Mouse (Mus musculus): ENCODE results near the gene Ctdsp1. TPM values are rescaled to one million over a fixed set of nuclear protein-coding genes. Genes with fewer than 3 reads are reported as not detected.

Gene Ctdsp1
- total RNA-seq, 2 experiments from 2014 or later, result 88.2 to 88.5 TPM

- no peak for DNase-seq
- intact Hi-C loops (cut with DNase I; ENCODE audit: low total_unique reads), result no loop called here
These were observed 17.9 kb upstream of the Ctdsp1 start for GRCm38 (mm10) chr1:74373372-74373771.

DNA sequence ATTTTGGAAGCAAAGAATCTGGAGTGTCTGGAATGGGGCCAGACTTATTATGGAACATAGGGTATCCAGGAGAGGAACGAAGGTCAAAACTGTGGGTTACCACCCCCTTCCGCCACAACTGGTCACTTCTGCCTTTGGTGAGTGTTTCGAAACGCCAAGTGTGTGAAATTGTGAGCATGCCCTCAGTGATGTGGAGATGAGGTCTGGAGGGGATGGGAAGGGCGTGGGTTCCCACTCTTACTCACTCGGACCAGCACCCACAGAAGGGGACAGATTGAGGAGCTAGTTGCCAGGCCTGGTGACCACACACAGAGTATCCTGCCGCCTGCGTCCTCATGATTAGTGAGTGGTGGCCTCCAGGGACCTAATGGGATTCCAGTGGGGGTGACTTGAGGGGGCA lies 16.3 kb upstream of the Ctdsp1 start, which contains the start of gene Slc11a1:
TSS of gene Slc11a1 (plus strand) at position 216 of the 400 bp plus-strand sequence.
- intact Hi-C loops (cut with DNase I; ENCODE audit: low total_unique reads), result no loop called here
- DNase-seq, result no peak

GRCm38 (mm10) chr1:74375561-74375960 lies 15.7 kb upstream of the Ctdsp1 start:
- DNase-seq, result no peak
- intact Hi-C loops (cut with DNase I; ENCODE audit: low total_unique reads), result no loop called here

DNA sequence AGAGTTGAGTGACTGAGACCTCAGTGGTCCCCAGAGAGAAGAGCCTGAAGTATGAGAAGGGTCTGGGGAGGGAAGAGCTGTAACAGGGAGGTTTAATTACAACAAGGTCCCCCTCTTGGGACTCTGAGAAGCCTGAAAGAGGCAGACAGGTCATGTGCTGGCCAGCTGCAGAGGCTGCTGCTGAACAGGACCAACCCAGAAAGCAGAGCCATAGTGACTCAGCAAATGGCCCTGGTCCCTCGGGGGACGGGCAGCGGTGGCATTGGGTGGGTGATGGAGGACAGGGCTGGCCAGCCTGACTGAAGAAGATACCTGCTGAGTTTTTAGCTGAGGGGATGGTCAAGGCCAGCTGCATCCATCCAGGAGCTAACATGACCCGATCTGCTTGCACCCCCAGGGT lies 14.9 kb upstream of the Ctdsp1 start:
- intact Hi-C loops (cut with DNase I; ENCODE audit: low total_unique reads), result no loop called here
- DNase-seq, result peak; percentile 63

DNA sequence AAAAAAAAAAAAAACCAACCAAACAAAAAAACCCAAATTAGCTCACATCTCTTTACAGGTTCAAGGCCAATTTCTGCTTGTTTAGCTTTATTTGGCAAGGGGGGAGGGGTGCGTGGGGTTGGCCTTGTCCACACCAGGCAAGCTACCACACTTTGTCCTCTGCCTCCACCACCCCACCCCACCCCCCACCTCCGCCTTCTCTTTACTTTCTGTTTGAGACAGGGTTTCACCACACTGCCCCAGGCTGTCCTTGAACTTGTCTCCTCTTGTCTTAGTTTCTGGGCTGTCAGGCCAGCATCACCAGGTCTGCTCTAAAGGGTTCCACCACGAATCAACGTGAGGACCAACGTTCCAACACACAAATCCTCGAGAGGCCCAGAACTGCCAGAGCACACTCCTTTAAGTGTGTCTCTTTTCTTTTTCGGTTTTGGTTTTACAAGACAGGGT lies 12.2 kb upstream of the Ctdsp1 start:
- intact Hi-C loops (cut with DNase I; ENCODE audit: low total_unique reads), result no loop called here
- no peak for DNase-seq

- intact Hi-C loops (cut with DNase I; ENCODE audit: low total_unique reads), result no loop called here
- DNase-seq, result no peak
These were observed 10.8 kb upstream of the Ctdsp1 start for GRCm38 (mm10) chr1:74380484-74380883.

DNA sequence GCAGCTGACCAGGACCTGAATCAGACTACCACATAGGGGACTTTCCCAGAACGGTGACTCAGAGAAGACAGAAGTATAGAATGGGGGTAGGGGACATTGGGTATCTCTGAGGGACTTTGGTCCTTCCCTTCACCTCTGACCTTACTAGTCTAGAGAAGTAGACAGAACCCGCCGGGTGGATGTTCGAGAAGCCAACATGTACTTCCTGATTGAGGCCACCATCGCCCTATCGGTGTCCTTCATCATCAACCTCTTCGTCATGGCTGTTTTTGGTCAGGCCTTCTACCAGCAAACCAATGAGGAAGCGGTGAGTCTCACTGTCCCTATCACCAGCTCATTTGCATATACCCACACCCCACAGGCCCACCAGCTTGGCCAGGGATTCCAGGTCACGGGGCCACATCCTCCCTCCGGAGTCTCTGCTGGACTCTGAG lies 9.7 kb upstream of the Ctdsp1 start:
- intact Hi-C loops (cut with DNase I; ENCODE audit: low total_unique reads), result no loop called here
- DNase-seq, result no peak

DNA sequence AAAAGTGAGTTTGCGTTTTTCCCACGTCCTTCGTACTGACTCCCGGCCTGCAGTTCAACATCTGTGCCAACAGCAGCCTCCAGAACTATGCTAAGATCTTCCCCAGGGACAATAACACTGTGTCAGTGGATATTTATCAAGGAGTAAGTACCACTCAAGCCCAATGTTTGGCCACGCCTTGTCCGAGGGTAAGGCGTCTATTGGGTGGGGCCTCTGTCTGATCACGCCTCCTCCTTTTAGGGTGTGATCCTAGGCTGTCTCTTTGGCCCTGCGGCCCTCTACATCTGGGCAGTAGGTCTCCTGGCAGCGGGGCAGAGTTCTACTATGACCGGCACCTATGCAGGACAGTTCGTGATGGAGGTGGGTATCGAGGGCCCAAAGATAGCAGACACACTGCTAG lies 7.9 kb upstream of the Ctdsp1 start:
- intact Hi-C loops (cut with DNase I; ENCODE audit: low total_unique reads), result no loop called here
- DNase-seq, result no peak

GRCm38 (mm10) chr1:74384525-74384924 lies 6.8 kb upstream of the Ctdsp1 start:
- DNase-seq, result no peak
- intact Hi-C loops (cut with DNase I; ENCODE audit: low total_unique reads), result no loop called here

DNA sequence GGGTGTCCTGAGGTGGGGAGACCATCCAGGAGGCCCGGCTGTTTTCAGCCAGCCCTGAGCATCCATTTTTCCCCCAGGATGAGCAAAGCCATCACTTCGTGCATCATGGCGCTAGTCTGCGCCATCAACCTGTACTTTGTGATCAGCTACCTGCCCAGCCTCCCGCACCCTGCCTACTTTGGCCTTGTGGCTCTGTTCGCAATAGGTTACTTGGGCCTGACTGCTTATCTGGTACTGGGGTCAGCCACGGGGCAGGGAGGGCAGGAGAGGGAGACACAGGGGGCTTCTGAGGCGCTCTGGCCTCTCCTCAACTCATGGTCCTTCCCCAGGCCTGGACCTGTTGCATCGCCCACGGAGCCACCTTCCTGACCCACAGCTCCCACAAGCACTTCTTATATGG lies 6.2 kb upstream of the Ctdsp1 start:
- intact Hi-C loops (cut with DNase I; ENCODE audit: low total_unique reads), result no loop called here
- no peak for DNase-seq

DNA sequence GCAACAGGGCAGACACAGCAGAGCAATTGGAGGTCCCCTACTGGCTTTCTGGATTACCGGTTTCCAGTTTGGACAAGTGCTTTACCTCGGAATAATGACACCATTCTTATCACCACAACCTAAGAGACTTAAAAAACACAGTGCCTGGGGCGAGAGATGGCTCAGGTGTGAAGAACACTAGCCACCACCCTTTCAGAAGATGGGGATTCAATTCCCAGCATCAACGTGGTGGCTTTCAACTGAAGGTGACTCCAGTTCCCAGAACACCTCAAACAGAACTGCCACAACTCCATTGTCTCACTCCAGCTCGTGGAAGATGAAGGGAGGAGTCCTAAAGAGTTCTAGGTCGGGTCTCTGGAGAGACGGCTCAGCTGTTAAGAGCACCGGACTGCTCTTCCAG lies 5.8 kb upstream of the Ctdsp1 start:
- DNase-seq, result no peak
- intact Hi-C loops (cut with DNase I; ENCODE audit: low total_unique reads), result no loop called here

- DNase-seq, result no peak
These were observed 5.0 kb upstream of the Ctdsp1 start for GRCm38 (mm10) chr1:74386363-74386713.

DNA sequence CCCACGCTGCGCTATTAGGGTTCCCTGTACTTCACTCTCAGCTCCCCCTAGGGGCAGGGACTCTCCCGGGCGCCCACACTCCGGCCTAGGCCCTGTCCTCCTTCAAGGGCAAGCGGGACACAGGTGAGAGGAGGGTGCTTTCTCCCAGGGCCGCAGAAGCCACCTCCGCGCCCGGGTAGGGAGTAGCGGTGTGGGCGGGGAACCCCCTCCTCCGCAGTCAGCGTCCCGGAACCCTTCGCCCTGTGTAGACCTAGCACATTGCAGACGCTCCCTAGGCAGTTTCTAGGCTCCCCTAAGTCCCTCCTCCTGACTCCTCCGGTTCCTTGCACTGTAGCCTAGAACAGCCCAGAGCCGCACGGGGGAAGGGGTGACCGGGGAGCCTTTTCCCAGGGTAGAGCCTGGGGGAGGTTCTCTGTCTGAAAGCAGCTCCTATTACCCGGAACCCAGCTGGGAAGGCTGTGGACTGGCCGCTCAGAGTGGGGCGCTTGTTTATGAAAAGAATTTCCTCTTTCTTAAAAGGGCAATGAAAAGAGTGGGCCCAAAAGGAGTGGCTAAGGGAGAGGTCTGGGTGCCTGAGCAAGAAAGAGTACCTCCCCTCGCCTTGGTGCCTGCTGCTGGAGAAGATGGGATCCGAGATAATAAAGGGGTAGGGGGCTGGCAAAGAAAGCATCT lies 4.5 kb upstream of the Ctdsp1 start:
- DNase-seq, result peak; percentile 93
- intact Hi-C loops (cut with DNase I; ENCODE audit: low total_unique reads), result no loop called here

More at GRCm38 (mm10) chr1:74386363-74386713, 5.0 kb upstream of the Ctdsp1 start:
- intact Hi-C loops (cut with DNase I; ENCODE audit: low total_unique reads), result no loop called here

DNA sequence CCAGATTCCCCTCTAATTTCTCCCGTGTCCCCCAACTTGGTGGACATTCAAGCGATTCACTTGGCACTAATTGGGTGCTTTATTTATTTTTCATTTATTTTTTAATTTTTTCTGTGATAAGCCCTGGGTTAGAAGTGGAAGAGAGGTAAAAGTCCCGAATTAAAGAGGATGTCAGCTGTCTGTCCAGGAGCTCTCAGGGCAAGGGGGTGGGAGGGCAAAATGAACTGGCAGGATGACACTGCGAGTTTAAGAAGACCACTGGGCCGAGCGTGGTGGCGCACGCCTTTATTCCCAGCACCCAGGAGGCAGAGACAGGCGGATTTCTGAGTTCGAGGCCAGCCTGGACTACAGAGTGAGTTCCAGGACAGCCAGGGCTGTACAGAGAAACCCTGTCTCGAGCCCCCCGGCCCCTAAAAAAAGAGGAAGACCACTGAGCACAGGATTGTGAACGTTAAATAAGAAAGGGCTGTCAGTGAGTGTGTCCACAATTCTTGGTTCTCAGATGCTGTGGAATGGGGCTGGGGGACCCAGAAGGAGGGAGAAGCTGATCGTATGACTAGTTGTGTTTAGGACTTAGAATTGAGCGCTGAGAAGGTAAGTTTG lies 3.8 kb upstream of the Ctdsp1 start:
- DNase-seq, result no peak
- intact Hi-C loops (cut with DNase I; ENCODE audit: low total_unique reads), result no loop called here

DNA sequence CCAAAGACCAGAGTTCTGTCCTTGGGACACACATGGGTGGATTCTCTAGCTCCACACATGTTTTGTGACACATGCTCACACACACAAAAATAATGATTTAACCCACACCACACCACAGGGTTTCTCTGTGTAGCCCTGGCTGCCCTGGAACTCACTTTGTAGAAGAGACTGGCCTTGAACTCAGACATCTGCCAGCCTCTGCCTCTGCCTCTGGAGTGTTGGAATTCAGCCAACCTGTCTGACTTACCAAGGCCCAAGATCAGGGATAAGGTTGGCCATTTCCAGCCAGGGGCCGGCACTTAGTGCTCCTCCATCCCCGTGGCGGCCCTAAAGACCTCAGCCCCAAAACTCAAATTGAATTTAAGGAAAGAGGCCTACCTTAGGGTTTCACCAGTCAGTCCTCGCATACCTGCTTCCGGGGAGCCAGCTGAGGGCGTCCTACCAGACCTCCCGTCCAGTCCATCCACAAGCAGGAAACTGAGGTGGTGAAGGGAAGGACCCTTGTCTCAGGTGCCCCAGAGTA lies 2.9 kb upstream of the Ctdsp1 start:
- intact Hi-C loops (cut with DNase I; ENCODE audit: low total_unique reads), result no loop called here
- DNase-seq, result no peak

- intact Hi-C loops (cut with DNase I; ENCODE audit: low total_unique reads), result no loop called here
- DNase-seq, result no peak
These were observed 1.4 kb upstream of the Ctdsp1 start for GRCm38 (mm10) chr1:74389831-74390286.

GRCm38 (mm10) chr1:74390287-74390906 lies 912 bp upstream of the Ctdsp1 start:
- peak; percentile 72 for DNase-seq
- intact Hi-C loops (cut with DNase I; ENCODE audit: low total_unique reads), result no loop called here

DNA sequence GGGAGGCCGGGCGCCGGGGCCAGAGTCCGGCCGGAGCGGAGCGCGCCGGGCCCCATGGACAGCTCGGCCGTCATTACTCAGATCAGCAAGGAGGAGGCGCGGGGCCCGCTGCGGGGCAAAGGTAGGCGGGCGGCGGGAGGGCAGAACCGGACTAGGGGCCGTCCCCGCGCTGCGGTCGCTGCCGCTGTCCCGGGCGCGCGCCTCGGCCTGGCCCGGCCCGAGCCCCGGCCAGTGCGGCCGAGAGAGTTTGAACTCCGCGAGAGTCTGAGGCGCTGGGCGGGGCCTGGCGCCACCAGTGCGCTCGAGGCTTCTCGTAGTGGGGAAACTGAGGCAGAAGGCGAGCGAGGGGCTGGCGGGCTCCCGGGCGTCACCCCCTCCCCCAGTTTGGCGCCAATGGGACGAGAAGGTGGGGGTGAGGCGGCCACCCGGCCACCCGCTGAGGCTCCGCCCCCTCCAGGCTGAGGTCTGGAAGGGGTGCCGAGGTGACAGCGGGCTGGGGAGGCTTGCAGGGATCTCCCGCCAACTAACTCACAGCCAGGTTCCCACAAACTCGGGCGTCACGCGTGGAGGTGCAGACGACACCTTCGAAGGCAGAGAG lies 634 bp downstream of the Ctdsp1 start:
- DNase-seq, result peak; percentile 84
- intact Hi-C loops (cut with DNase I; ENCODE audit: low total_unique reads), result no loop called here

GRCm38 (mm10) chr1:74392446-74392994 lies 1.2 kb downstream of the Ctdsp1 start:
- intact Hi-C loops (cut with DNase I; ENCODE audit: low total_unique reads), result no loop called here

GRCm38 (mm10) chr1:74393010-74393409 lies 1.7 kb downstream of the Ctdsp1 start:
- DNase-seq, result no peak
- intact Hi-C loops (cut with DNase I; ENCODE audit: low total_unique reads), result no loop called here

More at GRCm38 (mm10) chr1:74392446-74392994, 1.2 kb downstream of the Ctdsp1 start:
- no peak for DNase-seq

Data from gastrocnemius, postnatal 14 days (tissue).